Mouse (Mus musculus) ES-E14 (cell line): ENCODE results near the gene Nell2. TPM values are rescaled to one million over a fixed set of nuclear protein-coding genes. Genes with fewer than 3 reads are reported as not detected.

Experiments
- DNase-seq: peaks from one replicate; pipeline ENCODE4 v3.0.0-alpha.2; 2013; ENCODE audit warnings: low read depth, low spot score
- H3K27ac ChIP-seq: 2 replicates; pipeline ENCODE4 v1.5.1; 2012; ENCODE audit warnings: low read depth, mild to moderate bottlenecking, low read length, moderate library complexity, mixed read lengths; ENCODE audit not compliant: poor library complexity, insufficient read depth, severe bottlenecking
- H3K36me3 ChIP-seq: 2 replicates; pipeline ENCODE4 v1.6.1; 2012; ENCODE audit warnings: mild to moderate bottlenecking, low read length, moderate library complexity, mixed read lengths; ENCODE audit not compliant: control insufficient read depth, poor library complexity, insufficient read depth, severe bottlenecking
- H3K4me1 ChIP-seq, 2 experiments: fragments of 150-350 bp in 1 of 2; sonication (generic) in 1 of 2; 2 replicates each; pipeline ENCODE4 v1.6.1; 2012; ENCODE audit warnings: low read length in 2 of 2, mild to moderate bottlenecking in 1 of 2, mixed read lengths in 1 of 2; ENCODE audit not compliant: control insufficient read depth in 2 of 2, insufficient read depth in 2 of 2, poor library complexity in 1 of 2
- H3K4me3 ChIP-seq, 2 experiments: fragments of 150-350 bp in 1 of 2; sonication (generic) in 1 of 2; 2 replicates each; pipeline ENCODE4 v1.5.1; 2012; ENCODE audit warnings: low read length in 2 of 2, low read depth in 1 of 2, mild to moderate bottlenecking in 1 of 2, mixed read lengths in 1 of 2; ENCODE audit not compliant: insufficient read depth in 1 of 2, poor library complexity in 1 of 2, severe bottlenecking in 1 of 2
- H3K9ac ChIP-seq: 2 replicates; pipeline ENCODE4 v1.6.1; 2012; ENCODE audit warnings: low read depth, mild to moderate bottlenecking, low read length, mixed read lengths; ENCODE audit not compliant: poor library complexity, insufficient read depth, severe bottlenecking
- H3K9me3 ChIP-seq: fragments of 150-350 bp; sonication (generic); 2 replicates; pipeline ENCODE4 v1.6.1; 2012; ENCODE audit warnings: low read depth, mild to moderate bottlenecking, low read length; ENCODE audit not compliant: control insufficient read depth, insufficient read depth
- CHD2 ChIP-seq: IDR thresholded peaks from 2 replicates; pipeline ENCODE4 v1.6.1; 2014; ENCODE audit warnings: mild to moderate bottlenecking, low read depth, low read length, inconsistent platforms
- HCFC1 ChIP-seq: IDR thresholded peaks from 2 replicates; pipeline ENCODE4 v1.6.1; 2012; ENCODE audit warnings: low read length, inconsistent platforms, borderline replicate concordance; ENCODE audit not compliant: insufficient read depth
- MAFK ChIP-seq: IDR thresholded peaks from 2 replicates; pipeline ENCODE4 v1.6.1; 2014; ENCODE audit warnings: mild to moderate bottlenecking, low read depth, low read length, inconsistent platforms; ENCODE audit not compliant: insufficient read depth
- ZC3H11A ChIP-seq: IDR thresholded peaks from 2 replicates; pipeline ENCODE4 v1.6.1; 2012; ENCODE audit warnings: low read depth, mild to moderate bottlenecking, inconsistent platforms, low read length, borderline replicate concordance
- ZNF384 ChIP-seq: IDR thresholded peaks from 2 replicates; pipeline ENCODE4 v1.6.1; 2012; ENCODE audit warnings: low read depth, low read length, inconsistent platforms
- in situ Hi-C, 2 experiments: fragments of 600-800 bp; cut with MboI; formaldehyde crosslinking; loops; one replicate each; pipeline ENCODE4 v1.15.1; 2025; ENCODE audit warnings: low sequenced_read_pairs in 2 of 2, inconsistent platforms in 1 of 2; ENCODE audit not compliant: unreplicated experiment in 2 of 2
- total RNA-seq: library from RNA; depleted of rRNA; stranded (reverse); fragments of 300-350 nt; gene quantifications from 2 replicates; pipeline ENCODE4 v1.2.3, GENCODE M21; 2012

The Nell2 gene
- total RNA-seq, 1 experiment: 3.4 TPM

GRCm38 (mm10) chr15:95334323-95335296, 193.7 kb downstream of the Nell2 start:
- in situ Hi-C loops: no loop called here
- no peak for TF ChIP-seq ZNF384
- TF ChIP-seq HCFC1: no peak
- Histone ChIP-seq H3K9me3 (no peaks in the 10 kb centered on the region), H3K4me1 (no peaks in the 10 kb centered on the region), H3K27ac (no peak overlapping the region), H3K4me3 (no peak overlapping the region), H3K9ac (no peak overlapping the region), H3K36me3 (no peaks in the 10 kb centered on the region)
- no peak for DNase-seq

- Histone ChIP-seq H3K27ac (no peak overlapping the region), H3K36me3 (no peaks in the 10 kb centered on the region), H3K9me3 (no peaks in the 10 kb centered on the region), H3K9ac (no peak overlapping the region), H3K4me3 (no peak overlapping the region), H3K4me1 (no peaks in the 10 kb centered on the region)
- in situ Hi-C loops: no loop called here
- no peak for DNase-seq
- TF ChIP-seq HCFC1 (no peak), MAFK (no peak)
Measured at GRCm38 (mm10) chr15:95333229-95333628, 195.1 kb downstream of the Nell2 start.

GRCm38 (mm10) chr15:95330926-95331325, 197.4 kb downstream of the Nell2 start:
- Histone ChIP-seq H3K36me3 (no peaks in the 10 kb centered on the region), H3K27ac (no peak overlapping the region), H3K4me1 (no peaks in the 10 kb centered on the region), H3K9ac (no peak overlapping the region), H3K9me3 (no peaks in the 10 kb centered on the region), H3K4me3 (no peak overlapping the region)
- no peak for TF ChIP-seq ZNF384
- TF ChIP-seq CHD2: no peak
- TF ChIP-seq HCFC1: no peak
- TF ChIP-seq ZC3H11A: no peak
- no peak for TF ChIP-seq MAFK
- DNase-seq: no peak
- in situ Hi-C loops: no loop called here

GRCm38 (mm10) chr15:95322744-95323143, 205.6 kb downstream of the Nell2 start:
- Histone ChIP-seq H3K9ac (no peak overlapping the region), H3K36me3 (no peaks in the 10 kb centered on the region), H3K9me3 (no peaks in the 10 kb centered on the region), H3K4me3 (no peak overlapping the region), H3K4me1 (no peaks in the 10 kb centered on the region), H3K27ac (no peak overlapping the region)
- no peak for TF ChIP-seq ZNF384
- no peak for TF ChIP-seq CHD2
- TF ChIP-seq ZC3H11A: no peak
- TF ChIP-seq HCFC1: no peak
- TF ChIP-seq MAFK: no peak
- DNase-seq: no peak
- in situ Hi-C loops: no loop called here

GRCm38 (mm10) chr15:95316626-95317025, 211.7 kb downstream of the Nell2 start:
- no peak for DNase-seq
- Histone ChIP-seq H3K4me3 (no peak overlapping the region), H3K36me3 (no peaks in the 10 kb centered on the region), H3K9ac (no peak overlapping the region), H3K27ac (no peak overlapping the region), H3K4me1 (no peaks in the 10 kb centered on the region), H3K9me3 (no peaks in the 10 kb centered on the region)
- in situ Hi-C loops: no loop called here
- no peak for TF ChIP-seq MAFK
- no peak for TF ChIP-seq ZNF384
- TF ChIP-seq CHD2: no peak
